Mouse (Mus musculus): Measurements from ENCODE around the gene Gm28038.

DNA sequence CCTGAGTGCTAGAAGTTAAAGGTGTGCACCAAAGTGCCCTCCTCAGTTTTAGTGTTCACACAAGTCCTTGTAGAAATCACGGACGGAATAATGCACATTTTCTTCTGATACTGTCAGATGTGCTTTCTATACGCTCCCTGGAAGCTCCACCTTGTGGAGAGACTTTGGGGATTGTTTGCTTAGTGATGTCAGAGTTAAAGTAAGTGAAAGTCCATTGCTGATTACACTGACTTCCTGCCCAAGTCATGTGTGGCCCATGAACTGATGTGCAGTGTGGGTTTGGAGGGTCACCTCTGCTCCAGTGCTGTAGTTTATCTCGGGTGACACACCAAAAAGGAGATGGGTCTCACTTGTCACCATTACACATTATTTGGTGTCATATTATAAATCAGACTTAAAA, 38.4 kb downstream of the Gm28038 start:
- TF ChIP-seq POLR2A (IDR thresholded peaks at IDR 0.05; ENCODE audit: insufficient read depth, low read length): no peak
- TF ChIP-seq CTCF (IDR thresholded peaks at IDR 0.05; ENCODE audit: low read depth, low read length): no peak

All from ES-Bruce4 (cell line).